Mouse (Mus musculus) liver, embryonic 15.5 days (tissue): ENCODE data around the gene Atg16l2. TPM values are rescaled to one million over a fixed set of nuclear protein-coding genes. Genes with fewer than 3 reads are reported as not detected.

Source experiments
- ATAC-seq: fragments of 200-750 bp; cut with Nextera tagmentation; 2 replicates; pipeline ENCODE4 v1.8.0; 2017; ENCODE audit warnings: moderate number of reproducible peaks, mild to moderate bottlenecking, moderate library complexity; ENCODE audit not compliant: insufficient read depth
- H3K27ac ChIP-seq: fragments of 300-500 bp; sonication (generic); replicated peaks from 2 replicates; pipeline ENCODE4 v1.5.1; 2015; ENCODE audit warnings: mild to moderate bottlenecking, inconsistent platforms
- H3K27me3 ChIP-seq: fragments of 300-500 bp; sonication (generic); 2 replicates; pipeline ENCODE4 v1.6.1; 2015; ENCODE audit warnings: mild to moderate bottlenecking, inconsistent platforms
- H3K36me3 ChIP-seq: fragments of 300-500 bp; sonication (generic); replicated peaks from 2 replicates; pipeline ENCODE4 v1.6.1; 2015; ENCODE audit warnings: moderate library complexity, mild to moderate bottlenecking, inconsistent platforms
- H3K4me1 ChIP-seq: fragments of 300-500 bp; sonication (generic); replicated peaks from 2 replicates; pipeline ENCODE4 v1.6.1; 2015; ENCODE audit warnings: inconsistent platforms
- H3K4me2 ChIP-seq: fragments of 300-500 bp; sonication (generic); 2 replicates; pipeline ENCODE4 v1.6.1; 2015; ENCODE audit warnings: moderate library complexity, mild to moderate bottlenecking, inconsistent platforms
- H3K4me3 ChIP-seq: fragments of 300-500 bp; sonication (generic); replicated peaks from 2 replicates; pipeline ENCODE4 v1.5.1; 2015; ENCODE audit warnings: mild to moderate bottlenecking, inconsistent platforms
- H3K9ac ChIP-seq: fragments of 300-500 bp; sonication (generic); 2 replicates; pipeline ENCODE4 v1.6.1; 2015; ENCODE audit warnings: moderate library complexity, mild to moderate bottlenecking, inconsistent platforms
- H3K9me3 ChIP-seq: fragments of 300-500 bp; sonication (generic); replicated peaks from 2 replicates; pipeline ENCODE4 v1.6.1; 2016; ENCODE audit warnings: inconsistent platforms
- WGBS: fragments of 180-500 bp; shearing (Covaris S2); methylation state at CpG from one replicate; pipeline ENCODE4 v1.1.7; 2015; ENCODE audit warnings: mixed read lengths; ENCODE audit not compliant: insufficient replicate concordance; 5-methylcytosine and 5-hydroxymethylcytosine counted together
- polyA plus RNA-seq: library from polyadenylated mRNA; unstranded; fragments of >200 nt; fragmentation: Nextera tagmentation; extraction: Ambion mirVana; gene quantifications from 2 replicates; pipeline ENCODE4 v1.2.1, GENCODE M21; 2015

Atg16l2 gene
- polyA plus RNA-seq, 1 experiment from 2014 or later = 5.2 TPM

DNA sequence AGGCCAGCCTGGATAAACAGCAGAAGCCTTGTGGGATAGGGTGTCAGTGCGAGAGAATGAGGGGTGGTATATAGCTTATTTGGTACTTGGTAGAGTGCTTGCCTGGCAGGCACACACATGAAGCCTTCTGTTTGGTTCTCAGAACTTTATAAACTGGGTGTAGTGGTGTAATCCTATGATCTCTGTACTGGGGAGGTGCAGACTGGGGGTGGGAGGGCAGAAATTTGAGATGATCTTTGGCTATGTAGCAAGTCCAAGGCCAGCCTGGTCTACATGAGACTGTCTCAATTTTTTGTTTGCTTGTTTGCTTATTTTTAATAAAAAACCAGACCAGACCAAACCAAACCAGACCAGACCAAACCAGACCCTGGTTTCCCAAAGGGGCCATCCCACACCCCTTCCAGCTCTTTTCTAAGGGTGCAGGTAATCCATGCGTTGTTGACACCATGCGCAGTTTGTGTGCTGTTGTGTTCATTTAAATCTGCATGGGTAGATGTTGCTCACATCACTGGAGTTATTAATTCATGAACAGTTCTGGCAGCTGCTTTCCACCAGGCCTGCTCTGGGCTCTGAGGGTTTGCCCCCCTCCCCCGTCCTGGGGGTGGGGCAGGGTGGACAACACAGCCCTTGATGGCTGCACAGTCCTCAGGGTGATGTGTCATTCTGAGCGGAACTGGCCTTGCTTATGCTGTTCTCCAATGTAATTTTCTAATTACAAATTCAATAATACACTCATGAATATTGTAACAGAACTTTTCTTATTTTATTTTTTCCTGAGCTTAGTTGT is 30.2 kb upstream of the Atg16l2 start:
- H3K4me1 ChIP-seq = peaks cover 57% of the 10 kb centered on the region
- no peak overlapping the region for H3K27ac ChIP-seq
- no peaks in the 10 kb centered on the region for H3K9me3 ChIP-seq
- ATAC-seq = no peak
- H3K27me3 ChIP-seq = no peaks in the 10 kb centered on the region
- peaks cover 39% of the 10 kb centered on the region for H3K36me3 ChIP-seq
- no peak overlapping the region for H3K9ac ChIP-seq
- 78% methylated on average over 5 of the region's 5 CpGs for WGBS
- H3K4me2 ChIP-seq = no peak overlapping the region
- no peak overlapping the region for H3K4me3 ChIP-seq

- Histone ChIP-seq H3K27ac (no peak overlapping the region), H3K36me3 (peaks cover 32% of the 10 kb centered on the region; the same call in 1 of the 2 replicates), H3K9me3 (no peaks in the 10 kb centered on the region), H3K27me3 (no peaks in the 10 kb centered on the region), H3K9ac (no peak overlapping the region), H3K4me2 (no peak overlapping the region), H3K4me1 (peaks cover 62% of the 10 kb centered on the region), H3K4me3 (no peak overlapping the region)
- WGBS = 75% methylated on average over 4 of the region's 4 CpGs
- ATAC-seq = no peak
Measured at GRCm38 (mm10) chr7:101330841-101331173, 28.8 kb upstream of the Atg16l2 start.

DNA sequence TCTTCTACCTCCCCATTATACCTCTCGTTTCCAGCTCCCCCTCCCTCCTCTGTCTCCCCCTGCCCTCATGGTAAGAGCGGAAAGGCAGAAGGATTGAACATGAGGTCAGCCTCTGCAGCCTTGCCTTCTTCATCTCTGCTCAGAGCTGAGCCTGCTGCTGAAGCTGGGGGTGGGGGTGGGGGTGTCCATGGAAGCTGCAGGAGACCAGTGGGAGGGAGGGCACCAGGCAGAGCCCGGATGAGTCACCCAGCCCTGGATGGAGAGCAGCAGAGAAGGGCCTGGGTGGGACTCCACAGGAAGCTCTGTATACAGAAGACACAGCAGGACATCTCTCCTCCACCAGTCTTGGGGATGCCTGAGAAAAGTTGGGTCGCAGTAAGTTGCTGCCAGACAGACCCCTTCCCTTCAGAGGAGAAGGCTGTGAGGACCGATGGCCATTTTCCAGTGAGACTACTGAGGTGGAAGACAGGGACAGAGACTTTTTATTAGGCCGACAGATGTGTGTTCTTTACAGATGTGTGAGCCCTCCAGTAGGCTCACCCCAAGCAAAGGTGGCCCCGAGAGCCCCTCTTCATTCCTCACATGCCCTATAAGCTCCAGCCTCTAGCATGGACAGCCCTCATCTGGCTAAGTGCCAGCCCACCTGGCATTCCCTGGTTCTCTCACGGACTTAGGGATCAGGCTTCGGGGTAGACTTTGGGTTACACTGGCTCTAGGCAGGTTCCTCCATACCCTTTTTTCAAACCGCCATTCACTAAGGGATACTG is 28.2 kb upstream of the Atg16l2 start:
- Histone ChIP-seq H3K36me3 (peaks cover 32% of the 10 kb centered on the region; the same call in 1 of the 2 replicates), H3K27me3 (no peaks in the 10 kb centered on the region), H3K4me2 (no peak overlapping the region), H3K4me1 (peaks cover 61% of the 10 kb centered on the region), H3K9ac (no peak overlapping the region), H3K4me3 (no peak overlapping the region), H3K9me3 (no peaks in the 10 kb centered on the region), H3K27ac (no peak overlapping the region)
- no peak for ATAC-seq
- 70% methylated on average over 10 of the region's 10 CpGs for WGBS

DNA sequence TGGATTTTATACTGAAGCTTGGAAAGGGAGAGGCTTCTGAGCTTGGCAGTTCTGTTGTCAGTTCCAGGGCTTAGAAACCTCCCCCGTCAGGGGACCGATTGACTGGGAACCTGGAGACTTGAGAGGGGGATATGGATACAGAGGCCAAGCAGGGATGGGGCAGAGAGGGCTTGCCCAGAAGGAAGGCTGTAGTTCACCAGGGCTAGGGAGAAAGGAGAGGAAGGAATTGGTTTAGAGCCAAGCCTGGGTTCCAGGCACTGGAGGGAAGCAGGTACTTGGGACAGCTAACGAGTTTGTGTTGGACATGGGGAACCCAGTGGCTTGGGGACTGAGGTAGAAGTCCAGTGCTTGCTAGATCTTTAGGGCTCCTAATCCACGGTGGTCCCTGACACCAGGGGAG is 27.6 kb upstream of the Atg16l2 start:
- Histone ChIP-seq H3K36me3 (peaks cover 30% of the 10 kb centered on the region; the same call in 1 of the 2 replicates), H3K4me2 (no peak overlapping the region), H3K27ac (no peak overlapping the region; the same call in 1 of the 2 replicates), H3K9me3 (no peaks in the 10 kb centered on the region), H3K4me3 (no peak overlapping the region), H3K9ac (no peak overlapping the region), H3K4me1 (peaks cover 61% of the 10 kb centered on the region), H3K27me3 (no peaks in the 10 kb centered on the region)
- 71% methylated on average over 4 of the region's 4 CpGs for WGBS
- ATAC-seq = no peak

DNA sequence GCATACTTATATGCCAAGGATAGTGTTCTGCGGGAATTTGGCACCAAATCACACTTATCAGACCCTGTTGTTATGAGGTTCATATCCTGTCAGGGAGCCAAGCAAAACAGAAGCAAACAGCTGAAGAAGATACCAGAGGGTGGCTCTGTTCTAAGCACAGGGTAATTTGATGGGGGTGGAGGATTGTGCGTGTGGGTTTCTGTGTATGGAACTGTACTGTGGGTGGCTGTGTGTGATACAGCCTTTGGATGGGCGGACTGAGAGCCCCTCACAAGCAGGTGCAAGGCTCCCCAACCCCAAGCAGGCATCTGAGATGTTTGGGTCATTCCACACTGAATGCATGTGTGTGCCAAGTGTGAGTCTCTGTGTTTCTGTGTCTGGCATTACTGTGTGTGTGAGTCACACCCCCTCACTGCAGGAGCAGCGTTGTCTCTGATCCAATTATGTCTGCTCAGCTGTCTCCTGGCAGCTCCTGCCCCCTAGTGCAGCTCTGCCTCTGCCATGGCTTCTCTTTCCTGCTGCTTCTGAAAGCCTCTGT is 26.6 kb upstream of the Atg16l2 start:
- H3K27me3 ChIP-seq = no peaks in the 10 kb centered on the region
- H3K9ac ChIP-seq = no peak overlapping the region
- no peak overlapping the region for H3K4me2 ChIP-seq
- 72% methylated on average over 4 of the region's 4 CpGs for WGBS
- H3K4me3 ChIP-seq = no peak overlapping the region
- peaks cover 27% of the 10 kb centered on the region; the same call in 1 of the 2 replicates for H3K36me3 ChIP-seq
- no peaks in the 10 kb centered on the region for H3K9me3 ChIP-seq
- H3K27ac ChIP-seq = no peak overlapping the region
- no peak for ATAC-seq
- peaks cover 70% of the 10 kb centered on the region for H3K4me1 ChIP-seq

DNA sequence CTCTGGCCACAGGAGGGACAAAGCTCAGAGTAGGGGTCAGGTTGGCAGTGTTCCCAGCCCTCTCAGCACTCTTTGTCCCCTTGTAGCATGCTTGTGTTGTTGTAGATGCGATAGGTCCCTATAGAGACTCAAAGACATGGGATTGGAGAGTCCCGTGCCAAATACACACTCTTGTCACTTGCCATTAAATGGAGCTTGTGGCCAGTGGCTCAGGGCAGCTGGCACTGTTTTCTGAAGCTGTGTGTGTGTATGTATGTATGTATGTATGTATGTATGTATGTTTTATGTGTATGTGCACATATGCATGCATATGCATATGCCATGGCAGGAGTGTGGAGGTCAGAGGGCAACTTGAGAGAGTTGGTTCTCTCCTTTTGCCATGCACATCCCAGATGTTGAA is 25.7 kb upstream of the Atg16l2 start:
- no peak for ATAC-seq
- Histone ChIP-seq H3K9me3 (no peaks in the 10 kb centered on the region), H3K9ac (no peak overlapping the region), H3K4me2 (0 out of 2 replicates have a peak overlapping the region, but pooled peaks have one; percentile 33), H3K4me1 (peaks cover 80% of the 10 kb centered on the region), H3K27me3 (no peaks in the 10 kb centered on the region), H3K27ac (no peak overlapping the region), H3K4me3 (no peak overlapping the region), H3K36me3 (peaks cover 24% of the 10 kb centered on the region; the same call in 1 of the 2 replicates)
- WGBS = 81% methylated on average over 2 of the region's 2 CpGs

GRCm38 (mm10) chr7:101327263-101327662 is 25.2 kb upstream of the Atg16l2 start:
- peaks cover 24% of the 10 kb centered on the region; the same call in 1 of the 2 replicates for H3K36me3 ChIP-seq
- no peaks in the 10 kb centered on the region for H3K27me3 ChIP-seq
- peaks cover 82% of the 10 kb centered on the region for H3K4me1 ChIP-seq
- no peak for ATAC-seq
- H3K4me3 ChIP-seq = no peak overlapping the region
- no peak overlapping the region; the same call in 1 of the 2 replicates for H3K27ac ChIP-seq
- no peak overlapping the region for H3K9ac ChIP-seq
- H3K9me3 ChIP-seq = no peaks in the 10 kb centered on the region
- H3K4me2 ChIP-seq = 0 out of 2 replicates have a peak overlapping the region, but pooled peaks have one; percentile 33
- WGBS = 51% methylated on average over 5 of the region's 5 CpGs

- no peak for ATAC-seq
- H3K9ac ChIP-seq = no peak overlapping the region
- WGBS = 66% methylated on average over 5 of the region's 5 CpGs
- H3K4me1 ChIP-seq = peaks cover 91% of the 10 kb centered on the region
- no peaks in the 10 kb centered on the region for H3K9me3 ChIP-seq
- peak overlapping the region; percentile 82; the same call in 1 of the 2 replicates for H3K27ac ChIP-seq
- no peaks in the 10 kb centered on the region for H3K27me3 ChIP-seq
- no peak overlapping the region for H3K4me3 ChIP-seq
- peak overlapping the region; percentile 33; the same call in 1 of the 2 replicates for H3K4me2 ChIP-seq
- H3K36me3 ChIP-seq = peaks cover 22% of the 10 kb centered on the region; the same call in 1 of the 2 replicates
Measured at GRCm38 (mm10) chr7:101326006-101326405, 24.0 kb upstream of the Atg16l2 start.

DNA sequence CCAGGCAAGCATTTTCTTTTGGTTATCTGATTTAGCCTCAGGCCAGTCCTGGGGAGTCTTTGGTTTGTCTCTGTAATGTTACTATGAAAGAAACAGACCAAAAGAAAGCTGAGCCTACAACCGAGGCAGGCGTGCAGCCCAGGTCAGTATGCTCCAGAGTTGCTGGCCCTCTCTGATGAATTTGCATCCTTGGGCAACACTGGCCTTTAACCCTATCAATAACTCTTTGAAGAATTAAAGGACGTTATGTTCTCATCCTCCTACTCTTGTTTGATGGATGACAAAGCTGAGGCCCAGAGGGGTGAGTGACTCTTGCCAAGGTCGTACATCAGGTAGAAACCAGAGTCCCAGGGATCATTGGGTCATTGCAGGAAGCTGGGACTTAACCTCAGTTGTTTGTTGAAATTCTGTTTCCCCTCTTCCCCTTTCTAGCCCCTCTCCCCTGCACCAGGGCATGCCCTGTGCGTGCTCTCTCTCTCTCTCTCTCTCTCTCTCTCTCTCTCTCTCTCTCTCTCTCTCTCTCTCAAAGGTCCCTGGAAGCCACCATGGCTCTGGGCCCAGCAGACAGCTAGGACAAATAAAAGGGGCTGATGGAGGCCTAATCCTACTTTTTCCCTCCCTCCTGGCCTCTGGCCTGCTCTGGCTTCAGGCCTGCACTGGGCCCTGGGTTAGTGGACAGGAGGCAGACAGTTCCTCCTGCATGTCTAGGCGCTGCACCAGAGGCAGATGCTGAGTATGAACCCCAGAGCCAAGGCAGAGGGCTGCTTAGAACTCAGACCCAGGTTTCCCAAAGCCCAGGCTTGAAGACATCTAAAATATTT is 22.3 kb upstream of the Atg16l2 start:
- Histone ChIP-seq H3K9ac (0 out of 2 replicates have a peak overlapping the region, but pooled peaks have one; percentile 15), H3K27ac (peak overlapping the region; percentile 82), H3K9me3 (no peaks in the 10 kb centered on the region), H3K27me3 (no peaks in the 10 kb centered on the region), H3K4me3 (no peak overlapping the region), H3K36me3 (peaks cover 18% of the 10 kb centered on the region; the same call in 1 of the 2 replicates), H3K4me2 (peak overlapping the region; percentile 95), H3K4me1 (peaks cover 94% of the 10 kb centered on the region)
- WGBS = 50% methylated on average over 6 of the region's 6 CpGs
- ATAC-seq = peak; percentile 30

- no peaks in the 10 kb centered on the region for H3K27me3 ChIP-seq
- H3K4me1 ChIP-seq = peaks cover 94% of the 10 kb centered on the region
- H3K4me2 ChIP-seq = peak overlapping the region; percentile 95
- peak overlapping the region; percentile 79; the same call in 1 of the 2 replicates for H3K9ac ChIP-seq
- H3K9me3 ChIP-seq = no peaks in the 10 kb centered on the region
- peak; percentile 53 for ATAC-seq
- peak overlapping the region; percentile 82 for H3K27ac ChIP-seq
- 29% methylated on average over 4 of the region's 4 CpGs for WGBS
- H3K36me3 ChIP-seq = peaks cover 12% of the 10 kb centered on the region; the same call in 1 of the 2 replicates
- peak overlapping the region; percentile 76 for H3K4me3 ChIP-seq
Measured at GRCm38 (mm10) chr7:101323141-101323594, 21.1 kb upstream of the Atg16l2 start.
